Mouse (Mus musculus) forebrain, embryonic 16.5 days (tissue): ENCODE data around the gene Fastkd3. TPM values are rescaled to one million over a fixed set of nuclear protein-coding genes. Genes with fewer than 3 reads are reported as not detected.

Source experiments
- ATAC-seq: fragments of 200-750 bp; cut with Nextera tagmentation; 2 replicates; pipeline ENCODE4 v1.8.0; 2017; ENCODE audit warnings: mild to moderate bottlenecking, moderate library complexity
- H3K27ac ChIP-seq: fragments of 300-500 bp; sonication (generic); 2 replicates; pipeline ENCODE4 v1.5.1; 2014; ENCODE audit warnings: low read length, control low read depth
- H3K27me3 ChIP-seq: fragments of 300-500 bp; sonication (generic); replicated peaks from 2 replicates; pipeline ENCODE4 v1.6.1; 2014; ENCODE audit warnings: low read length; ENCODE audit not compliant: control insufficient read depth, insufficient read depth
- H3K36me3 ChIP-seq: fragments of 300-500 bp; sonication (generic); 2 replicates; pipeline ENCODE4 v1.6.1; 2014; ENCODE audit not compliant: control insufficient read depth, insufficient read depth
- H3K4me1 ChIP-seq: fragments of 300-500 bp; sonication (generic); replicated peaks from 2 replicates; pipeline ENCODE4 v1.6.1; 2014; ENCODE audit warnings: low read length; ENCODE audit not compliant: control insufficient read depth, insufficient read depth
- H3K4me2 ChIP-seq: fragments of 300-500 bp; sonication (generic); 2 replicates; pipeline ENCODE4 v1.6.1; 2014; ENCODE audit warnings: mild to moderate bottlenecking, low read length, control low read depth
- H3K4me3 ChIP-seq: fragments of 300-500 bp; sonication (generic); replicated peaks from 2 replicates; pipeline ENCODE4 v1.5.1; 2014; ENCODE audit warnings: mild to moderate bottlenecking, low read length, control low read depth
- H3K9ac ChIP-seq: fragments of 300-500 bp; sonication (generic); replicated peaks from 2 replicates; pipeline ENCODE4 v1.6.1; 2014; ENCODE audit warnings: low read depth, low read length, control low read depth
- H3K9me3 ChIP-seq: fragments of 300-500 bp; sonication (generic); 2 replicates; pipeline ENCODE4 v1.6.1; 2016; ENCODE audit warnings: low read length; ENCODE audit not compliant: control insufficient read depth
- WGBS: fragments of 180-500 bp; shearing (Covaris S2); extraction: QIAGEN DNeasy Blood & Tissue Kit; methylation state at CpG from one replicate; pipeline ENCODE4 v1.1.7; 2014; 5-methylcytosine and 5-hydroxymethylcytosine counted together
- polyA plus RNA-seq: library from polyadenylated mRNA; unstranded; fragments of >200 nt; fragmentation: Nextera tagmentation; extraction: Ambion mirVana; gene quantifications from 2 replicates; pipeline ENCODE4 v1.2.1, GENCODE M21; 2015

The Fastkd3 gene
- polyA plus RNA-seq, 1 experiment from 2014 or later = 29.8 TPM

- peaks cover 20% of the 10 kb centered on the region for H3K36me3 ChIP-seq
- 27% methylated on average over 14 of the region's 14 CpGs for WGBS
- peaks cover 23% of the 10 kb centered on the region for H3K4me1 ChIP-seq
- H3K27me3 ChIP-seq = no peaks in the 10 kb centered on the region
- no peak for ATAC-seq
- H3K9me3 ChIP-seq = no peaks in the 10 kb centered on the region
- H3K9ac ChIP-seq = peak overlapping the region; percentile 66
- H3K4me2 ChIP-seq = peak overlapping the region; percentile 84
- peak overlapping the region; percentile 89 for H3K4me3 ChIP-seq
- H3K27ac ChIP-seq = peak overlapping the region; percentile 55
Observed at GRCm38 (mm10) chr13:68581086-68581740, 821 bp upstream of the Fastkd3 start.

DNA sequence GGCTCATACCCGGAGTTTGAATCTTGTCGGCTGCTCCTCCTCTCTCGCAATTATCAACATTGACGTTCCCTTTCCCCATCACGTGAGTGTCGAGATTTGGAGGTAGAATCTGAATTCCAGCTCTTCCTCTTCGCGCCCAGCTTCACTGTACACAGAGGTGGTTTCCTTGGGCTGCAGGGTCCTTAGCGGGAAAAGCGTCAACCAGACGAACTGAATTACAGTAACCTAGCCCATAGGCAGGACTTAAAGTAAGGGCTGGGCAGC, 415 bp downstream of the Fastkd3 start:
- peak; percentile 9 for ATAC-seq
- Histone ChIP-seq H3K27ac (peak overlapping the region; percentile 82), H3K27me3 (no peaks in the 10 kb centered on the region), H3K9me3 (no peaks in the 10 kb centered on the region), H3K36me3 (peaks cover 22% of the 10 kb centered on the region), H3K4me1 (peaks cover 23% of the 10 kb centered on the region), H3K9ac (peak overlapping the region; percentile 82), H3K4me3 (peak overlapping the region; percentile 89), H3K4me2 (peak overlapping the region; percentile 73)
- WGBS = 0% methylated on average over 11 of the region's 11 CpGs

DNA sequence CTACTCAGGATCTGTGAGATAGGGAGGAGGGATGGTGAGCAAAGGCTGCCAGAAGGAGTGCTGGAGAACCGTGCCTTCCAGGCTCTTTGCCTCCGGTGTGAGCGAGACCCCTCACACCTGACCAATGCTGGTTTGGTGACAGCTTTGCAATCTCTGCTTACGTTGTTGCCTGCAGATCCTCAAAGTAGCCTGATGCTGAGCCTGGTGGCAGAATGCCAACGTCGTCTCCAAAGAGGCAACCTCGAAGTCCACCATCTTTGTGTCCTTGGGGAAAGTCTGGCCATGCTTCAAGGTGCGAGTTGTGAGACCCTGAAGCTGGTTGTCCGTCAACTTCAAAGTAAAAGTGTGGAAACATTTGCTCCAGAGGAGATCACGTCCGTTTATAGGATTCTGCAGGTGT, 1.9 kb downstream of the Fastkd3 start:
- Histone ChIP-seq H3K4me2 (no peak overlapping the region), H3K9me3 (no peaks in the 10 kb centered on the region), H3K4me3 (no peak overlapping the region), H3K36me3 (peaks cover 37% of the 10 kb centered on the region), H3K9ac (no peak overlapping the region), H3K27ac (no peak overlapping the region), H3K4me1 (peaks cover 23% of the 10 kb centered on the region), H3K27me3 (no peaks in the 10 kb centered on the region)
- no peak for ATAC-seq
- WGBS = 93% methylated on average over 11 of the region's 11 CpGs

GRCm38 (mm10) chr13:68585441-68585840, 3.4 kb downstream of the Fastkd3 start:
- Histone ChIP-seq H3K27me3 (no peaks in the 10 kb centered on the region), H3K4me1 (peaks cover 20% of the 10 kb centered on the region), H3K9me3 (no peaks in the 10 kb centered on the region), H3K4me2 (no peak overlapping the region), H3K4me3 (no peak overlapping the region), H3K36me3 (peaks cover 49% of the 10 kb centered on the region), H3K9ac (no peak overlapping the region), H3K27ac (no peak overlapping the region)
- 82% methylated on average over 7 of the region's 7 CpGs for WGBS
- no peak for ATAC-seq

DNA sequence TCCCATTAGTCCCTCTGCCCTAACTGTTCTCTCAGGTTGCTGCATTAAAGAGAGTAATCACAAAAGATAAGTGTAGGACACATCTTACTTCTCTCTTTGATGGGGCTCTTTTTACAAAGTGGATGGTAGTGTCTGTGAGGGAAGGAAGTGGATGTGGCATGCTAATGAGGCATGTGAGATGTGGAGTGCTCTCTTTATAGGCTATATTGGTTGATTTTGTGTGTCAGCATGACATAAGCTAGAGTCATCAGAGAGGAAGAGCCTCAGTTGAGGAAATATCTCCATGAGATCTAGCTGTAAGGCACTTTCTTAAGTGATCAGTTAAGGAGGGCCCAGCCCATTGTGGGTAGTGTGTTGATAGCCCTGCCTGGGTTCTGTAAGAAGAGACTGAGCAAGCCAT, 6.3 kb downstream of the Fastkd3 start:
- no peak for ATAC-seq
- H3K4me2 ChIP-seq = no peak overlapping the region
- peaks cover 65% of the 10 kb centered on the region for H3K36me3 ChIP-seq
- no peak overlapping the region for H3K4me3 ChIP-seq
- H3K4me1 ChIP-seq = peaks cover 3% of the 10 kb centered on the region; the same call in 1 of the 2 replicates
- no peaks in the 10 kb centered on the region for H3K9me3 ChIP-seq
- H3K27me3 ChIP-seq = no peaks in the 10 kb centered on the region
- H3K9ac ChIP-seq = no peak overlapping the region
- H3K27ac ChIP-seq = no peak overlapping the region

DNA sequence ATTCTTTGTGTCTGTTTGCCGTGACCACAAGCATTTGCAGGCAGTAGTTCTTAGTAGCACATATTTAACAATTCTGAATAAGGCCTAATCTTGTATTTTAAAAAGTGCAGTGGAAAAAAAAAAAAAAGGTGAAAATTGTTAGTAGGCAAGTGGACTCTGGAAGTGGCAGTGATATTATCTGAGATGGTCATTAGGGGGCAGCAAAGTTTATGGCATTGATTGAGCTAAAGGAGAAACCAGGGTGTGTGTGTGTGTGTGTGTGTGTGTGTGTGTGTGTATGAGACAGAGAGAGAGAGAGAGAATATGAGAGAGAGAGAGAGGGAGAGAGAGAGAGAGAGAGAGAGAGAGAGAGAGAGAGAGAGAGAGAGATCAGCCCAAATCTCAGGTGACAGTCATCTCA, 11.8 kb downstream of the Fastkd3 start:
- Histone ChIP-seq H3K9me3 (no peaks in the 10 kb centered on the region), H3K4me3 (no peak overlapping the region), H3K9ac (no peak overlapping the region), H3K4me2 (no peak overlapping the region), H3K4me1 (peaks cover 2% of the 10 kb centered on the region; the same call in 1 of the 2 replicates), H3K27me3 (no peaks in the 10 kb centered on the region), H3K27ac (no peak overlapping the region), H3K36me3 (peaks cover 33% of the 10 kb centered on the region)
- 85% methylated on average over 1 of the region's 1 CpGs for WGBS
- ATAC-seq = 0 out of 2 replicates have a peak, but pooled peaks have one; percentile 24

DNA sequence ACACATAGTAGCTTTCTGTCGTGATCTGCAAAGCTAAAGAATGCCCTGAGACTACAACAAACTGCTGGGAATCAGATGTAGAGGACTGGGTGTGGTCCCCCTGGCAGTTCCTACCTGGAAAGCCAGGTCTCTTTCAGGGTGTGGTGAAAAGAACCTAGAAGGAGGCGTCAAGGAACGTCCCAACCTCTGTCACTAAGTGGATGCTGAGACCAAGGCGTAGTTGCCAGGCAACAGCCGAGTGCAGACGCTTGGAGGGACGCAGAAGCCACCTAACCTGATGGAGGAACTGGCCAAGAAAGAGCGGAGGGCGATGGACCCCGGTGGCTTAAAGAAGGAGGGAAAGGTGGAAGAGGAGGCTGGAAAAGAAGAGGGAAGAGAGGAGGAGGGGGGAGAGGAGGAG, 15.2 kb downstream of the Fastkd3 start, which contains the start of gene 1700001L19Rik:
Gene 1700001L19Rik (plus strand): TSS at position 223 of the 400 bp plus-strand sequence.
- WGBS = 4% methylated on average over 10 of the region's 10 CpGs
- Histone ChIP-seq H3K4me2 (peak within 1 kb of the TSS; percentile 52), H3K9ac (no peak within 1 kb of the TSS; the same call in 1 of the 2 replicates), H3K9me3 (no peaks in the 10 kb centered on the region), H3K4me3 (peak within 1 kb of the TSS; percentile 32), H3K4me1 (peaks cover 2% of the 10 kb centered on the region; the same call in 1 of the 2 replicates), H3K36me3 (peaks cover 11% of the 10 kb centered on the region; the same call in 1 of the 2 replicates), H3K27ac (no peak within 1 kb of the TSS), H3K27me3 (no peaks in the 10 kb centered on the region)
- ATAC-seq = no peak

DNA sequence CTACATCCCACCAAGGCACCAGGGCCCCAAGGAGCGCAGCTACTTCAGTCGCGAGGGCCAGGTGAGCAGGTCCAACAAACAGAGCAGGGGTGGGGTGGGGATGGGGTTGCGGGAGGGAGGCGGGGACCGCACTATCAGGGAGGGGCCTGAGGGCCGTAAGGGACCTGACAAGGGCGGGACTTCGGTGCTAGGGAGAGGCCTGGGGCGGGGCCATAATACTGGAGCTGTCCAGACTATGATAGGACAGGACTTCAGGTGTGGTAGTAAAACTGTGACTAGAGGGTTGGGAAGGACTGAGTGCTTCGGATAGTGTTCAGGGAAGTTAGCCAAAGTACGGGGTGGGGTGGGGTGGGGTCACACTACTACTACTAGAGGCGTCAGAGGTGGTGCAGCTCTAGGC, 15.6 kb downstream of the Fastkd3 start:
- Histone ChIP-seq H3K27ac (no peak overlapping the region), H3K4me2 (peak overlapping the region; percentile 52), H3K36me3 (peaks cover 7% of the 10 kb centered on the region; the same call in 1 of the 2 replicates), H3K9ac (no peak overlapping the region; the same call in 1 of the 2 replicates), H3K4me1 (peaks cover 2% of the 10 kb centered on the region; the same call in 1 of the 2 replicates), H3K27me3 (no peaks in the 10 kb centered on the region), H3K9me3 (no peaks in the 10 kb centered on the region), H3K4me3 (peak overlapping the region; percentile 32)
- no peak for ATAC-seq
- WGBS = 15% methylated on average over 13 of the region's 13 CpGs

DNA sequence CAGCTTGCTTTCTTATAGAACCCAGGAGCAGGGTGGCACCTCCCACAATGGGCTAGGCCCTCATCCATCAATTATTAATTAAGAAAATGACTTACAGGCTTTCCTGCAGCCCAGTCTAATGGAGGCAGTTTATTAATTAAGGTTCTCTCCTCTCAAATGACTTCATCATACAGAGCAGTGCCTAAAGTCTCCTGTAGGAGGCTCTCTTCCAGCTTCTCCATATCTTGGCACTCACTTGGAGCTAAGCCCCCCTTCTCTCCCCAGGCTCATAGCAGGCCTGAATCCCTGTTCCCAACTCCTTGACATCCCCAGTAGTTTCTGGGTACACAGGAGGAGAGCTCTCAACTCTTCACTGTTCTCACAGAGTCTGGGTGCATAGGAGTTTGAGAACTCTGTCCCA, 16.9 kb downstream of the Fastkd3 start:
- no peaks in the 10 kb centered on the region for H3K27me3 ChIP-seq

More for the DNA sequence above, 16.9 kb downstream of the Fastkd3 start:
- no peak overlapping the region for H3K27ac ChIP-seq
- no peak for ATAC-seq
- no peaks in the 10 kb centered on the region for H3K9me3 ChIP-seq
- no peak overlapping the region for H3K4me3 ChIP-seq
- H3K36me3 ChIP-seq = 0 out of 2 replicates have a peak, but pooled peaks cover 3% of the 10 kb centered on the region
- peaks cover 2% of the 10 kb centered on the region; the same call in 1 of the 2 replicates for H3K4me1 ChIP-seq
- H3K4me2 ChIP-seq = no peak overlapping the region
- no peak overlapping the region for H3K9ac ChIP-seq
